Mouse (Mus musculus) limb, embryonic 11.5 days (tissue): ENCODE measurements around the gene Egr2. TPM values are rescaled to one million over a fixed set of nuclear protein-coding genes. Genes with fewer than 3 reads are reported as not detected.

Source experiments
- ATAC-seq: fragments of 200-750 bp; cut with Nextera tagmentation; 2 replicates; pipeline ENCODE4 v1.8.0; 2017; ENCODE audit warnings: low read depth; ENCODE audit not compliant: insufficient number of reproducible peaks, low FRiP score, low TSS enrichment
- DNase-seq: peaks from one replicate; pipeline ENCODE4 v3.0.0-alpha.2; 2015; ENCODE audit warnings: low spot score
- H3K27ac ChIP-seq: fragments of 300-500 bp; sonication (generic); replicated peaks from 2 replicates; pipeline ENCODE4 v1.5.1; 2014; ENCODE audit warnings: low read depth, mild to moderate bottlenecking, low read length
- H3K27me3 ChIP-seq: fragments of 300-500 bp; sonication (generic); 2 replicates; pipeline ENCODE4 v1.6.1; 2014; ENCODE audit warnings: mild to moderate bottlenecking, low read length, mixed read lengths; ENCODE audit not compliant: control insufficient read depth, insufficient read depth
- H3K36me3 ChIP-seq: fragments of 300-500 bp; sonication (generic); 2 replicates; pipeline ENCODE4 v1.6.1; 2014; ENCODE audit warnings: mild to moderate bottlenecking, low read length, moderate library complexity, mixed read lengths; ENCODE audit not compliant: control insufficient read depth, insufficient read depth
- H3K4me1 ChIP-seq: fragments of 300-500 bp; sonication (generic); 2 replicates; pipeline ENCODE4 v1.6.1; 2014; ENCODE audit warnings: low read length, mixed read lengths; ENCODE audit not compliant: control insufficient read depth, insufficient read depth
- H3K4me2 ChIP-seq: fragments of 300-500 bp; sonication (generic); 2 replicates; pipeline ENCODE4 v1.6.1; 2014; ENCODE audit warnings: low read depth, mild to moderate bottlenecking, moderate library complexity; ENCODE audit not compliant: severe bottlenecking
- H3K4me3 ChIP-seq: fragments of 300-500 bp; sonication (generic); 2 replicates; pipeline ENCODE4 v1.5.1; 2014; ENCODE audit warnings: low read depth, low read length
- H3K9ac ChIP-seq: fragments of 300-500 bp; sonication (generic); 2 replicates; pipeline ENCODE4 v1.6.1; 2014; ENCODE audit warnings: mild to moderate bottlenecking, low read length
- H3K9me3 ChIP-seq: fragments of 300-500 bp; sonication (generic); 2 replicates; pipeline ENCODE4 v1.6.1; 2016; ENCODE audit warnings: low read length; ENCODE audit not compliant: control insufficient read depth
- WGBS: fragments of 180-500 bp; shearing (Covaris S2); extraction: QIAGEN DNeasy Blood & Tissue Kit; methylation state at CpG from one replicate; pipeline ENCODE4 v1.1.7; 2014; 5-methylcytosine and 5-hydroxymethylcytosine counted together
- polyA plus RNA-seq: library from polyadenylated mRNA; unstranded; fragments of >200 nt; fragmentation: Nextera tagmentation; extraction: Ambion mirVana; gene quantifications from 2 replicates; pipeline ENCODE4 v1.2.1, GENCODE M21; 2014

The Egr2 gene
- polyA plus RNA-seq, 1 experiment from 2014 or later, result 0.17 TPM

DNA sequence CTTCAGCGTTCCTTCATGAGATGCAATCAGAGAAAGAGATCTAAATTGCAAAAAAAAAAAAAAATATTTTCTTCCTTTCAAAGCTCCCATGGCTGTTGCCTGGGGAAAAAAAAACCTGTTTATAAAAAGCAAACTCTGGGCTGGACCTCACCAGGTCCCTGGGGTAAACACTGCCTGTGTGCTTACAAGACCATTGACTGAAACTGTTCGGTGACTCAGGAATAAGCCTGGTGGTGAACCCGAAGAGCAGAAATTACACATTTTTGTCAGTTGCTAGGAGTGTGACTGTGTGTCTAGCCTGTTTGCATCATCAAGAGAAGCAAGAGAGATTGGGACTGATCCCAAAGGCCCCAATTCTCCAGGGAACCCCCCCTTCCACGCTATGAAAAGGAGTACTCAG is 5.5 kb upstream of the Egr2 start:
- Histone ChIP-seq H3K4me1 (no peaks in the 10 kb centered on the region), H3K36me3 (no peaks in the 10 kb centered on the region), H3K9ac (no peak overlapping the region), H3K4me2 (no peak overlapping the region), H3K27me3 (peaks cover 14% of the 10 kb centered on the region), H3K9me3 (no peaks in the 10 kb centered on the region), H3K27ac (no peak overlapping the region), H3K4me3 (no peak overlapping the region)
- no peak for ATAC-seq
- no peak for DNase-seq
- WGBS, result 86% methylated on average over 4 of the region's 4 CpGs

DNA sequence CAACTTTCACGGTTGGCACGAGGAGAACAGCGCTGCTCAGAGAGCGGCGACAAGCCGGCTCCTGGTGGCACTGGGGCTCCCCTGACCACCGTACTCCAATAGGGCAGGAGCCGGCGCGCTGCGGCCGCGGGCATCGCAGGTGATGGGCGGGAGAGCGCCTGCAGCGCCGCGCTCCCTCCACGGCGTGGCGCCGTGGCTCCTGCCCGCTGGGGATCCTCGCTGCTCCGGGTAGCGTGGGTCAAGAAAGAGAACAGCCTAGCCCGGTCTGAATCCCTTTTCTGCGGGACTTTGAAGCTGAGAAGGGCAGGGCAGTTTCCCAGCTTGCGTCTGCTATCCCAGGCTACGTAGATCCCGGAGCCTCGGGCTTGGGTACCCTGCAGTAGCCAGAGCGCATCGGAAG is 697 bp downstream of the Egr2 start:
- Histone ChIP-seq H3K9ac (no peak overlapping the region), H3K27me3 (peaks cover 60% of the 10 kb centered on the region)

DNA sequence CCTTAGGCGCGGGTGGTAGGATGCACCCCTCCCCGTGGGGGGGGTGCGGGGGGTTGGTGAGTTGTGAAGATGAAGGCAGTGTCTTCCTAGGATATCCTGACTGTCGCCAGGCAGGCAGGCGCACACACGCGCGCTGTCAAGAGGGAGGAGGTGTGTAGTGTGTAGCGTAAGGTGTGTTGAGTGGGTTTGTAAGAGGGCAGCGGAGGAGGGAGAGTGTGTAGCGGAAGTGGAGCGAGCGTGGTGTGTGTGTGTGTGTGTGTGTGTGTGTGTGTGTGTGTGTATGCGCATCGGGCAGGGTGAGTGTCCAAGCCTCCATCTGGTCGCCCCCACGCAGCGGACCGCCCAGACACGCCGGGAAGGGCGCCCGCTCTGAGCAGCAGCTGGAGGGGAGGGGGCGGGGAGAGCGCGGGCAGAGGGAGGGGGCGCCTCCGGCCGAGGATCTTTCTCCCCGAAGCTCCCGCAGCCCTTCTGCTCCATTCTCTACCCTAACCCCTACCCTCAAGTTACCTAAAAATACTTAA is 1.4 kb downstream of the Egr2 start:
- peaks cover 15% of the 10 kb centered on the region for H3K4me1 ChIP-seq
- H3K9me3 ChIP-seq, result no peaks in the 10 kb centered on the region
- no peak overlapping the region for H3K27ac ChIP-seq
- H3K36me3 ChIP-seq, result no peaks in the 10 kb centered on the region
- peak overlapping the region; percentile 89 for H3K4me2 ChIP-seq
- no peak overlapping the region for H3K9ac ChIP-seq
- under 1% methylated on average over 18 of the region's 32 CpGs for WGBS
- peak overlapping the region; percentile 39 for H3K4me3 ChIP-seq
- ATAC-seq, result peak; percentile 49; the same call in 1 of the 2 replicates
- peaks cover 62% of the 10 kb centered on the region for H3K27me3 ChIP-seq
- peak; percentile 43 for DNase-seq

More for the DNA sequence above, 697 bp downstream of the Egr2 start:
- H3K4me3 ChIP-seq, result peak overlapping the region; percentile 39
- H3K4me1 ChIP-seq, result peaks cover 15% of the 10 kb centered on the region
- H3K4me2 ChIP-seq, result peak overlapping the region; percentile 89
- ATAC-seq (peak; percentile 35; the same call in 1 of the 2 replicates), DNase-seq (peak; percentile 78)
- no peaks in the 10 kb centered on the region for H3K36me3 ChIP-seq
- H3K9me3 ChIP-seq, result no peaks in the 10 kb centered on the region
- 0% methylated on average over 35 of the region's 35 CpGs for WGBS
- H3K27ac ChIP-seq, result no peak overlapping the region

DNA sequence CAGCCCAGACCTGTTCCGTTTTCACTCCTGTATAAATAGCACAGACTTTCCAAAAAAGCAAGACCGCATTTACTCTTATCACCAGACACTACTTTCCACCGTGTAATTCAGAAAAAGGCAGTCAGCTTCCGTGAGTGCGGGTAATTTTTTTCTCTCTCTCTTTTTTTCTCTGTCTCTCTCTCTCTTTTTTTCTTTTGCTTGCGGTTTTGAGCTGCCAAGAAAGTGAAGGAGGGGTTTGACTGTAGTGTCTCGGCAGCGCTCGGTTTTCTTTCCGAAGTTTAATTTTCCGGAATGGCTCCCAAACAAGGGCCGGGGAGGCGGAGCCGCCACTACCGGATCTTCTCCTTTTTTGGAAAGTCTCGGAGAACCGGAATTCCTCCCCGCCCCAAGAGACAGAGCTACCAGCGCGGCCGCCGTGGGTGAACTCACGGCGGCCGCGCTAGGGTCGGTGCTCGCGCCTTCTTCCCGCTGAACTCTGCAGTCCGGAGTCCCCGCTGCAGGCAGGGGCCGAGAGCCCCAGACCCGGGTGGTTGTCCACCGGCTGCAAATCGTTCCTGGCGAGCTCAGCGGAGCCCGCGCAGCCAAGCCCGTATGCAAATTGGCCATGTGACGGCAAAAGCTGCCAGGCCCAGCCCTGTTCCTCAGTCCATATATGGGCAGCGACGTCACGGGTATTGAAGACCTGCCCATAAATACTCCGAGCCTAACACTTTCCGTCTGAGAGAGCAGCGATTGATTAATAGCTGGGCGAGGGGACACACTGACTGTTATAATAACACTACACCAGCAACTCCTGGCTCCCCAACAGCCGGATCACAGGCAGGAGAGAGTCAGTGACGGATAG is 2.1 kb downstream of the Egr2 start:
- H3K4me1 ChIP-seq, result peaks cover 15% of the 10 kb centered on the region
- DNase-seq (peak; percentile 87), ATAC-seq (peak; percentile 80)
- under 1% methylated on average over 51 of the region's 51 CpGs for WGBS
- H3K27me3 ChIP-seq, result peaks cover 62% of the 10 kb centered on the region
- H3K9me3 ChIP-seq, result no peaks in the 10 kb centered on the region
- H3K36me3 ChIP-seq, result no peaks in the 10 kb centered on the region
- H3K27ac ChIP-seq, result no peak overlapping the region
- peak overlapping the region; percentile 39 for H3K4me3 ChIP-seq
- peak overlapping the region; percentile 89 for H3K4me2 ChIP-seq
- no peak overlapping the region for H3K9ac ChIP-seq

DNA sequence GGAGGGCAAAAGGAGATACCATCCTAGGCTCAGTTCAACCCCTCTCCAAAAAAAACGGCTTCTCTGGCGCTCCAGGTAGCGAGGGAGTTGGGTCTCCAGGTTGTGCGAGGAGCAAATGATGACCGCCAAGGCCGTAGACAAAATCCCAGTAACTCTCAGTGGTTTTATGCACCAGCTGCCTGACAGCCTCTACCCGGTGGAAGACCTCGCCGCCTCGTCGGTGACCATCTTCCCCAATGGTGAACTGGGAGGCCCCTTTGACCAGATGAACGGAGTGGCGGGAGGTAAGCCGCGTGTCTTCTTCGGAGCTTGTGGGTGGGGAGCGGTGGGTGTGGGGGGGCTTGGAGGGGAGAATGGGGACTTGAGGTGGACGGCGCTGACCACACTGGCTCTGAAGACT is 2.8 kb downstream of the Egr2 start:
- peak overlapping the region; percentile 39 for H3K4me3 ChIP-seq
- H3K4me2 ChIP-seq, result peak overlapping the region; percentile 89
- H3K9ac ChIP-seq, result no peak overlapping the region
- peaks cover 62% of the 10 kb centered on the region for H3K27me3 ChIP-seq
- DNase-seq (peak; percentile 36), ATAC-seq (no peak)
- H3K36me3 ChIP-seq, result no peaks in the 10 kb centered on the region
- H3K27ac ChIP-seq, result no peak overlapping the region
- WGBS, result 1% methylated on average over 19 of the region's 19 CpGs
- no peaks in the 10 kb centered on the region for H3K9me3 ChIP-seq
- H3K4me1 ChIP-seq, result peaks cover 15% of the 10 kb centered on the region

DNA sequence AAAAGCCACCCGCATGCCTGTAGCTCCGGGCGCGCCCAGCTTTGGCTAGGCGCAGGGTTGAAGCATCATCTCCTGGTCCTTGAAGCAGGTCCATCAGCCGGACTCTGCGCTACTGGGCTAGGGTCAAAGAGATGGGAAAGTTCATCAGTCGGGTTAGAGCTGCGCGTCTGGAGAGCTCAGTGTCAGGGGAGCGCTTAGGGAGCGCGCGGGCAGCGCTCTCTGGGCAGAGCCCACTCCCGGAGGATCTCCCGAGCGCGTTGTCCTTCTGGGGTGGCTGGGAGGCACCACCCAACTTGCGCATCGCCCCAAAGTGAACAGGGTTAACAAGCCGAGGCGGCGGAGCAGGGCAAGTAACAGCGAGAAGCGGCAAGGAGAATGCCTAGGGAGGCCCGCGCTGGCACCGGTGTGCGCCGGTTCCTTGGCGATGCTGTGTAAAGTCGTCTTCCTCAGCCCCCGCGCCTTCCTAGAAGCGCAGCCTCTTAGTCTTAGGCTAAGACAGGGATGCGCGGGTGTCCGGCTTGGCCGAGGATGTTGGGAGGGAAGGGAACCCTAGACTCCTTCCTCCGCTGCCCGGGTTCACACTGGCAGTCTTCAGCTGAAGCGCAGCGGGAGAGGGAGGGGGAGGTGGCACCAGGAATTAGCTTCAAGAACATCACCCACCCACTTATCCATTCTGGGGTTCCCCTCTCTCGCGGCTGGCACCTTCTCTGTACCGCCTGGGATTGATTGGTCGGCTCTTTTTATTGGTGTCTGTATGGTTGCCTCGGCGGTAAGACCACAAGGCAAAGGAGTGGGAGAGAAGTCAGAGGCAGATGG is 3.5 kb downstream of the Egr2 start:
- no peaks in the 10 kb centered on the region for H3K9me3 ChIP-seq
- no peaks in the 10 kb centered on the region for H3K36me3 ChIP-seq
- H3K4me1 ChIP-seq, result peaks cover 15% of the 10 kb centered on the region
- peaks cover 55% of the 10 kb centered on the region for H3K27me3 ChIP-seq
- H3K9ac ChIP-seq, result no peak overlapping the region
- H3K4me3 ChIP-seq, result 0 out of 2 replicates have a peak overlapping the region, but pooled peaks have one; percentile 8
- no peak overlapping the region for H3K27ac ChIP-seq
- WGBS, result under 1% methylated on average over 50 of the region's 50 CpGs
- DNase-seq, result peak; percentile 46
- no peak for ATAC-seq
- peak overlapping the region; percentile 89; the same call in 1 of the 2 replicates for H3K4me2 ChIP-seq

DNA sequence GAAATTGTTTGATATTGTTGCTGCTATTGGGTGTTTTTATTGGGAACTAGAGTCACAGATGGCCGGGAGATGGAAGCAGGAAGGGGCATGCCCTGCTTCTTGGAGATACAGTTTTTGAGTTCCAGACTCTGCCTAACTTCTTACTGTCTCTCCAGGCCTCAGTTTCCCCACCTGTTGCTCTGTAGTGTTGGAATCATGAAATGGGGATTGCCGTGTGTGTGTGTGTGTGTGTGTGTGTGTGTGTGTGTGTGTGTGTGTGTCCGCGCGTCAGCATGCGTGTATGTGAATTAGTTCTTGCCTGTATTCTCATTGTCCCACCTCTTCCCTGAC is 4.1 kb downstream of the Egr2 start:
- H3K4me2 ChIP-seq, result no peak overlapping the region
- H3K9ac ChIP-seq, result no peak overlapping the region
- no peaks in the 10 kb centered on the region for H3K9me3 ChIP-seq
- DNase-seq (no peak), ATAC-seq (no peak)
- peaks cover 15% of the 10 kb centered on the region for H3K4me1 ChIP-seq
- H3K36me3 ChIP-seq, result no peaks in the 10 kb centered on the region
- H3K27me3 ChIP-seq, result peaks cover 51% of the 10 kb centered on the region
- 42% methylated on average over 6 of the region's 6 CpGs for WGBS
- H3K4me3 ChIP-seq, result no peak overlapping the region
- no peak overlapping the region for H3K27ac ChIP-seq

DNA sequence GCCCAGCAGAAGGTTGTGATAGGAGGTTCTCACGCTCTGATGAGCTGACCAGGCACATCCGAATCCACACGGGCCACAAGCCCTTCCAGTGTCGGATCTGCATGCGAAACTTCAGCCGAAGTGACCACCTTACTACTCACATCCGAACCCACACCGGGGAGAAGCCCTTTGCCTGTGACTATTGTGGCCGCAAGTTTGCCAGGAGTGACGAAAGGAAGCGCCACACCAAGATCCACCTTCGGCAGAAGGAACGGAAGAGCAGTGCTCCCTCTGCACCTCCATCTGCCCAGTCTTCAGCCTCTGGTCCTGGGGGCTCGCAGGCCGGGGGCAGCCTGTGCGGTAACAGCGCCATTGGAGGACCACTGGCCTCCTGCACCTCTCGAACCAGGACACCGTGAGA is 5.3 kb downstream of the Egr2 start:
- Histone ChIP-seq H3K4me2 (peak overlapping the region; percentile 7; the same call in 1 of the 2 replicates), H3K36me3 (no peaks in the 10 kb centered on the region), H3K4me3 (peak overlapping the region; percentile 5; the same call in 1 of the 2 replicates), H3K27me3 (peaks cover 40% of the 10 kb centered on the region), H3K9me3 (no peaks in the 10 kb centered on the region), H3K27ac (no peak overlapping the region), H3K4me1 (peaks cover 11% of the 10 kb centered on the region), H3K9ac (no peak overlapping the region)
- 10% methylated on average over 19 of the region's 19 CpGs for WGBS
- DNase-seq (peak; percentile 35), ATAC-seq (no peak)
